Mouse (Mus musculus) MEL (cell line): ENCODE data around the gene Ccnk.

Experiments
- EP300 ChIP-seq, 2 experiments: IDR thresholded peaks; 2 replicates each; pipeline ENCODE4 v1.6.1; 2011; ENCODE audit warnings: improper control_type of control experiment in 2 of 2, low read length in 2 of 2, low read depth in 1 of 2, mild to moderate bottlenecking in 1 of 2
- POLR2A ChIP-seq, 2 experiments: IDR thresholded peaks; 2 replicates each; pipeline ENCODE4 v1.6.1; 2011 to 2012; ENCODE audit warnings: low read length in 2 of 2, mild to moderate bottlenecking in 2 of 2, control low read depth in 1 of 2, improper control_type of control experiment in 1 of 2, low read depth in 1 of 2, moderate library complexity in 1 of 2; ENCODE audit not compliant: control insufficient read depth in 1 of 2, insufficient read depth in 1 of 2, poor library complexity in 1 of 2
- TCF12 ChIP-seq: IDR thresholded peaks from 2 replicates; pipeline ENCODE4 v1.6.1; 2014; ENCODE audit warnings: low read depth, mild to moderate bottlenecking, inconsistent platforms, low read length, improper control_type of control experiment, moderate library complexity

- no peak for TF ChIP-seq EP300 (IDR thresholded peaks at IDR 0.05; ENCODE audit: low read depth in 1 of 2, low read length in 2 of 2)
- no peak for TF ChIP-seq TCF12
- TF ChIP-seq POLR2A (IDR thresholded peaks at IDR 0.05; ENCODE audit: control insufficient read depth in 1 of 2, insufficient read depth in 1 of 2, low read depth in 1 of 2, low read length in 2 of 2, poor library complexity in 1 of 2) = no peak
These were observed 59.1 kb downstream of the Ccnk start for GRCm38 (mm10) chr12:108238395-108239035.
